Mouse (Mus musculus): ENCODE data around the gene Bcl2.

Bcl2 gene

DNA sequence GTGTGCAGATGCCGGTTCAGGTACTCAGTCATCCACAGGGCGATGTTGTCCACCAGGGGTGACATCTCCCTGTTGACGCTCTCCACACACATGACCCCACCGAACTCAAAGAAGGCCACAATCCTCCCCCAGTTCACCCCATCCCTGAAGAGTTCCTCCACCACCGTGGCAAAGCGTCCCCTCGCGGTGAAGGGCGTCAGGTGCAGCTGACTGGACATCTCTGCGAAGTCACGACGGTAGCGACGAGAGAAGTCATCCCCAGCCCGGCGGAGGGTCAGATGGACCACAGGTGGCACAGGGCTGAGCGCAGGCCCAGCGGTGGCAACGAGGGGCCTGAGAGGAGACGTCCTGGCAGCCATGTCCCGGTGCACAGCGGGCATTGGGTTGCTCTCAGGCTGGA, 1.7 kb downstream of the Bcl2 start:
- DNase-seq, result peak; percentile 73

DNA sequence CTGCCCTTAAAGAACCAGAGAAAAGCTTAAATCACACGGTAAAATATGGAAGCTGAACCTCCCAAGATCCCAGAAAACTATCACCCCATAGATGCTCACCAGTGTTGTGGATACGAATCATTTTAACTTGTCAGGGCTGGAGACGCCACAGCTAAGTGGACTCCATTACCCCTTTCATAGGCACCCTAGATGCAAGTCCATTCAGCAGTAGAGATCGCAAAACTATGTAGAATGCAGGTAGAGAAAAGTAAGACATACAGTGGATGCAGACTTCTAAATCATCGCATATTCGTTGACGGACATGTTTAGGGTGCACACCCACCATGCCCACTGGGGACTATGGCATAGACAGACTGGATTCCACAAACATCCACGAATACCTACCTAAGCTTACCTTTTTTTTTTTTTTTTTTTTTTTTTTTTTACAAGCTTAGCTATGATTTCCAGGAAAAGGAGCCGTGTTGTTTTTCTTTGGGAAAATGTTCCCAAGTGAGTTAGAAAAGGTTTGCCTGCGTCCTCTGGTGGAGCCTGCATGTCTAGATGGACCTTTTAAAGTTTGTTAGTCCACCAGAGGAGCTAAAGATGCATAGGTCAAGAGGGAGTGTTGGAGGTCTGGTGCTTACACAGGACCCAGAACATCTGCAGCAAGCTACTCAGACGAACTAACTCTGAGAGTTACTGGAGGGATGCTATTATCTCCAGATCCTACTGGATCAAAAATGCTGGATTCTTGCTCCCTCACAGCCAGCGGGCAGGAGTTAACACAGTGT, 2.5 kb downstream of the Bcl2 start:
- no peak for DNase-seq

DNA sequence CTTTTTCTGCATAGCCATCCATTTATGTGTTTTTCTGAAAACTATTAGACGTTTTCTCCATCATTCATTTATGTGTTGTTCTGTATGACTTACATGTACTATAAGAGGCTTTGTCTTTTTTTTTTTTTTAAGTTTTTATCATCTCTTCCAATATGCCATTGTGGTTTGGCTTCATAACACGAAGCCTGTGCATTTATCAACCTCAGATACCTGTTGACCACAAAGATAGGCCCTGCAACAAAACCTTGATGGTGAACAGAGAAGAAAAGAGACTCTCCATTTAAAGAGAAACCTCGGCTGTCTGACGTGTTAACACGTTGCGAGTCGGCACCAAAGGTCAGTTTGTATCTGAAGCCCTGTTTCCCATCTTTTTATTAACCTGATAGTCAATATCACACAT, 3.9 kb downstream of the Bcl2 start:
- no peak for DNase-seq

DNA sequence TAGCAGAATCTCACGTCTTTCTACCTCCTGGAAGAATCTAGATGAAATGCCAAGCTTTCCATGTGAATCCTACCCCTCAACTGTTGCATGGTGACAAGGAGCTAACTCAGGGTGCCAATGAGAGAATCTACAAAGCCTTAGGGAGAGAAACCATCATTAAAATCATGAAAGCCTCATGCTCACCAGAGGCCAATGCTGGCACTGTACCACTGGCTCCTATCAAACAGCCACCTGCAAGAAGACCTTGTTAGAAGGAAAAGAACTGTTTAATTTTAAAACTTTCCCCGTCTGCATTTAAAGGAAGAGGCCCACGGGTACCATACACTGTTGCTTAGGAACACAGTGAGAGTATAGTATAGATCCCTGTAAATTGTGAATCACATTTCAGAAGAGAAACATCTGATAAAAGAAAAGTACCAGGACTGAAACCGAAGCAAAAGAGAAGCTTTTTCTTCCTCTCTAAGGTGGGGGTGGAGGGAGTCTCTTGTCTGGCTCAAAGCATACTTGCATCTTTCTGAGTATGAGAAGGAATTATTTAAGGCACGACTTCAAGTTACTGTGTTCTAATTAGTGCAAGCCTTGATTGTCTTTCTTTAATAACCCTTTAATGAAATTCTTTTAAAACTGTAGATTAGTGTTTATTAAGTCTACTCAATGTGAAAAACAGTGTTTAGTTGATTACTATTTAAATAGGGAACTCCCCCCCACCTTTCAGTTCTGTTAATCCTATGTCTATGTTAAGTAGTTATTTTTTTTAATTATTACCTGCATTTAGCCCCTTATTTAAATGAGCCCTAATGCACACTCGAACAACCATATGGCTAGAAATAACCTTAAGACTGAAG, 6.8 kb downstream of the Bcl2 start:
- no peak for DNase-seq

DNA sequence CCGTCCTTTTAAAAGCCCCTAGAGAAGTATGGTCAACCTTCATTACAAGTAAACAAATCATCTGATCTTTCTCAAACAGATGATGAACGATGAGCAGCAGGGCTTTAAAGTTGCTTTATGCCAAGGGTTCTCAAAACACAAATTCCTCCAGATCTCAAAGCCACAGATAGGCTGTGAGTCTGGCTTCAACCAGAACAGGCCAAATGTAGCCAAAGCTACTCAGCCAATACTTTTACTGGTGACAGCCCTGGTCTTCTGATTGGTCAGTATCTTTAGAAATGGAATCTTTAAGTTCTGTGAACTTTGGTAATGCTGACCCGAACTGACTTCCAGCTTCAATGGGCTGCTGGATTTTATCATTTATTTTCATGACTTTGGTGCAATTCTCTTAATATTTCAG, 10.9 kb downstream of the Bcl2 start:
- DNase-seq, result no peak

DNA sequence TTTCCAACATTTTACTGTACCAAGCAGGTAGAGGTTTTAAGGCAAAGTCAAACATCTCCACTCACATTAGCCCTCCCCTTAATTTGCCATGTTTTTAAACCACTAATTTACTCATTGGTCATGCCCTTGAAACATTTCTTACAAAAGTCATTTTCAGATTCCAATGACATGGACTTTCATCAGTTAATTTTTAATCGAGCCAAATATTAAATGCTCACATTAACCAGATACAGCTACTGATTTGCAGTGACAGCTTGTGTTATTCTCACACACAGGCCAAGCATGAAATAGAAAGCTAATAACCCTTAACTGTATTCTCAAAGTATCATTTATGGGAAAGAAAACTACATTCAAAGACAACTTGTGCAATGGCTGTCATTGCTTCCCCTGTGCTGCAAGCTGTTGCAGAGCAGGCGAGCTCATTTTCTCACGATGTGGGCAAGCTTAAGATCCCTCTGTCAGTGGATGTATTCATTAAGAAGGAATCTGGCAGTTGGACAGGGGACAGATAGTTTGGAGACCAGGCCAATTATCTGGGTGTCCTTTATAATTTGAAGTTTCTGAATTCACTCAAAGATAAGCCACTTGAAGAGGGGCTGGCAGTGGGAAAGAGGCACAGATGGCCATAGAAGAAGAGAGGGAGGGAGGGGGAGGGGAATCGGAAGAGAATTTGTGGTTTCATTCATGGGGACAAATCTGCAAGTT, 11.5 kb downstream of the Bcl2 start:
- no peak for DNase-seq

DNA sequence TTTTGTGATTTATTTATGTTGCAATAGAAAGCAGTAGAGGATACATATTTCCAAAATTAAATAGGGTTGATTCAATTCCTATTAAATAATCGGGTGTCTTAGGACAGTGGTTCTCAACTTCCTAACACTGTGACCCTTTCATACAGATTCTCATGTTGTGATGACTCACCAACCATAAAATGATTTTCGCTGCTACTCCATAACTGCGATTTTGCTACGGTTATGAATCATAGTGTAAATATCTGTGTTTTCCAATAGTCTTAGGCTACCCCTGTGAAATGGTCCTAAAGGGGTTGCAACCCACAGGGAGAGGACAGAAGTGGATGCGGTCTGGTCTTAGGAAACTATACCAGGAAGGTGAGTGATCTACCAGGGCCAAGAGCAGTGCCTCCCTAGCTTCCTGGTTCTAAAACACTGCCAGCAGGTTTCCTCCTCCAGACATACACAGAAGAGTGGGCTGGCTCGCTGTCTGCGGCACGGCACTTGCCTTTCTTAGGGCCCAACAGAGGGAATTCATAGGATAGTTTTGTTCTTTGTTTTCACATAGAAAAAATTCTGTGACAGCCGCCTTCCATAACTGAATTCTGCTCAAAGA, 13.5 kb downstream of the Bcl2 start:
- DNase-seq, result no peak

DNA sequence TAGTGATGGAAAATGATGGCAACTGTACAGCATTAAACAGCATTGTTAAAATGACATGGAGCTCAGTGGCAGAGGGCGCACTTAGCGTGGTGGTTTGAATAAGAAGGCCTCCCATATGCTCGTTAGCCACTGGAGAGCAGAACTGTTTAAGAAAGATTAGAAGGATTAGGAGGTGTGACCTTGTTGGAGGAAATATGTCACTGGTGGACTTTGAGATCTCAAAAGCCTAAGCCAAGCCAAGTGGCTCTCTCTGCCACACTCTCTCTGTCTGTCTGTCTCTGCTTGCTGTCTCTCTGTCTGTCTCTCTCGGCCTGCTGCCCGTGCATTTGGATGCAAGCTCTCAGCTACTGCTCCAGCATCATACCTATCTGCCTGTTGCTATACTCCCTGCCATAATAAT, 17.6 kb downstream of the Bcl2 start:
- DNase-seq, result no peak

DNA sequence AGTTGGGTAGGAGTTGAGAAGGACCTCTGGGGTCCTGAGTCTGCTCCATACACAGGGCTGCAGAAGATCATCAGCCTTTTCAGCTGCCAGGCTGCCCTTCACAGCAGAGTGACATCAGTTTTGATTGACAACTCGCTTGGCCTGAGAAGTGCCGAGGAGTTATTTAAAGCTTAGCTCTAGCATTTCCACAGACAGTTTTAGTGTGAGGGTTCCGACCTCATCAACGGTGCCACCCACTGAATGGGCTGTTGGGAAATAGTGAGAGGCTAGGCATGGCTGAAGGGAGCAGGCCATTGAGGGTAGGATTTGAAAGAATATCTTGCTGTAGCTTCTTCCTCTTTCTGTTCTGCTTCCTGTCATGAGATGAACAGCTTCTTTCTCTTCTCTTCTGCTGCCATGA, 18.4 kb downstream of the Bcl2 start:
- DNase-seq, result no peak

DNA sequence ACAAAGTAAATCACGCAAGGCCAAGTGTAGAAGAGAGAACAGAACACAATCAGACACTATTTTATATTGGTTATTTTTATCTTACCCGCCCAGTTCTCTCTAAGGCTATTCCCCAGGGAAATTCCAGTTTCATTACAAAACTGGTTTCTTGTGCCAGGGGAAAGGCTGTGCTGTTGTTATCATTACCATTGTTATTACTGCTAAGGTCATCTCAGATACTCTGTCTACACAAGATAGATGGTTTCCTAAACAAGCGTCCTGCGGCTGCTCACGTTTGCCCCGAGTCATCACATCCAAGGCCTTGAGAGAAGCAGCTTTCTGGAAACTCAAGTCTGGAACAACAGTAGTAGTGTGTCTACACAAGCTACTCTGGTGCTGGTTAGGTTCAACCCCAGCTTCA, 19.8 kb downstream of the Bcl2 start:
- DNase-seq, result no peak

DNA sequence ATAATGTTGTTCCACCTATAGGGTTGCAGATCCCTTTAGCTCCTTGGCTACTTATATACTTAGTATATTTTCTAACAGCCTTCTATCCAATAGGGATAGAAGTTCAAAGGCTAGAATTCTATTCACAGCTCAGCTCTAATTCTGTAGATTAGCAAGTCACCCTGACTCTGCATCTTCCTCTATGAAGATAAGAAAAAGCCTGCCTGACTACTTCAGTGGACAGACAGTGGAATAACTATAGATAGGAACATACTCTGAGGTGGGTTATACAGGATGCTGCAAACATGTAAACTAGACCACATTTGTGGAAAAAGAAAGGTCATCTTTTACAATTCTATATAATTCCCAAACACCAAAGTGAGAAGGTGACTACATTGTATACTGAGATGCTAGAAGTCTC, 21.5 kb downstream of the Bcl2 start:
- DNase-seq, result no peak

DNA sequence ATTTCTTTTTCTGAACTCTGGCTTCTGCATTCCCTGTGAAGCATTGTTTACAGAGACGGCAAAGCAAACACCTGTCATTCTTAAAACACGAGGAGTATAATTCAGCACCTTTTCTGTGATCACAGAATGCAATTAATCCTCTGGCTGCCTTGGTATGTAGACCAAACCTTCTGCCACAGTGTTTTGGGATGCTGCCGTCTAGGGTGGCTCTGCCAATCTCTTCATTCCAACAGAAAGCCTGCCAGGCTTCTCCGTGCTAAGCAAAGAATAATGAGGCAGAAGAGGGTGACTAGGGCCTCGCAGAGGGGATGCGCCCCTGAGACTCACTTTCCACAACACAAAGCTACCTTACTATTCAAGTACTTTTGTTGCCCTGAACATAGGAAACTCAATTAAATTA, 23.2 kb downstream of the Bcl2 start:
- no peak for DNase-seq

DNA sequence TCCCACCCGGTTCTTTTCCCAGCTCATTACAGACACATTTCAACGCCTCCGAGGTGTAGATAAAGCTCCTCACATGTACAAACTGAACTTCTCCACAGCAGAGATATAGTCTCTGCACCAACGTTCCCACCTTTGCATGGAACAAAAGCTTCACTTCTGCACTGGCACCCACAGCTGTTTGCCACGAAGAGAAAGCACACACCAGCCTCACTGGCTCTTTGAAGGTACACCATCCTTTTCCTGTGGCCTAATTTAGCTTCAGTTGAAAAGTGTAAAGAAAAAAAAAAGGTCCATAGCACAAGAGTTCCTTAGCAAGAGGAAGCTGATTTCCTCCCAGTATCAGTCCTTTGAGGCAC, 25.9 kb downstream of the Bcl2 start:
- peak; percentile 66 for DNase-seq

DNA sequence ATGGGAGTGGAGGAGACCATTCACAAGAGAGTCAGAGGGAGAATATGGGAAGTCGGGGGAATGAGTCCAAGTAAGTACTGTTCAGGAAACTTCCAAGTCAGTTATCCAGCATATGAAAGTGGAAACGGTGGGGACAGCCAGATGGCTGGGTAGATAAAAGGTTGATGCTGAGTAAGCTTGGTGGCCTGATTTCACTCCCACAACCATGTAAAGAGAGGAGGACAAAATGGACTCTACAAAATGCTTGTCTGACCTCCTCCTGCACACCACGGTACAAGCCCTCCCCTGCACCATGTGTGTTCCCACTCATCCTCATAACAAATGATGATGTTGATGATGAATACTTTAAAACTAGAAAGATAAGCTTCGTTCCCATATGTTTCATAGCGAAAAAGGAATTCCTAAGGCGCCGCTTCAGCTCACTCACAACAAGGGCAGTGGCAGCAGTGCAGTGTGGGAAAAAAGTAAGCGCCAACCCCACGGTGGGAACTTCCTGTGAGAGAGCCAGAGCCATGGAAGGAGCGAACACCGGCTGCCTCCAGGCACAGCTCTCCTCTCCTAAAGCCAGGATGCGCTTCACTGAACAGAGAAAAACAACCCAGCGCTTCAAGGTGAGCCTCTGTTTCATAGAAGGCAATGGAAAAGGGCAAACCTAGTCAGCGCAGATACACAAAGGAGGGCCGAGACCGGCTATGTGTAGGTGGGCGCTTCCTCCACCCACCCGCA, 26.5 kb downstream of the Bcl2 start:
- peak; percentile 64 for DNase-seq

DNA sequence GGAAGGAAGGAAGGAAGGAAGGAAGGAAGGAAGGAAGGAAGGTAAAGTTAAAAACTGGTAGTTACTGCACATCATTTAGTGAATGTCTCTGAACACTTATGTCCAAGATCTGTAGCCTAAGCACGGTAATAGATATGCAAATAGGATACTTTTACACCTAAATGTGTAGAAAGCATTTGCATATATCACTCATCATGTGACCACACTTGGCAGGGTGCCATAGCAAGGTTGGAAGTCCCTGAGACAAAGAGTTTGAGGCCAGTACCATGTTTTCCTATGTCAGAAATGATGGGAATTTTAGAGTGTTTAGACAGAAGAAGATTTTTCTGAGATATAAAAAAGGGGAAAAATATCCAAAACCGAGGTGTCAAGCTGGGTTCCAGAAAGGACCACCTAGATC, 28.4 kb downstream of the Bcl2 start:
- DNase-seq, result no peak

DNA sequence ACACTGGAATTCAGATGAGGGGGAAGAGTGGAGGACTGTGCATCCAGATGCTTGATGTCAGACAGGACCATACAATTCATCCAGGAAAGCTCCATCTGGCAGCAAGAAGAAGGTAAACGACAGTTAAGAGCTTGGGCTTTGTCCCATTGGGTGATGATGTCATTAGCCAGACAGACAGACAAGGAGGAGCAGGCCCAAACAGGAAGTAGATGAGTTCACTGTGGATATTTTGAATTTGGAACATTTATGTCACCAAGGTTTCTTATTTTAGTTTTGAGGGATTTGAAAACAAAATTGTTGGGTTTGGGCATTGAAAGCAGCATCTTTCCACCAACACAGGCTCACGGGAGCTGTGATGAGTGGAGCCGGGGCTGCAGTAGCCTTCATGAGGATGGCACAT, 29.5 kb downstream of the Bcl2 start:
- DNase-seq, result no peak

DNA sequence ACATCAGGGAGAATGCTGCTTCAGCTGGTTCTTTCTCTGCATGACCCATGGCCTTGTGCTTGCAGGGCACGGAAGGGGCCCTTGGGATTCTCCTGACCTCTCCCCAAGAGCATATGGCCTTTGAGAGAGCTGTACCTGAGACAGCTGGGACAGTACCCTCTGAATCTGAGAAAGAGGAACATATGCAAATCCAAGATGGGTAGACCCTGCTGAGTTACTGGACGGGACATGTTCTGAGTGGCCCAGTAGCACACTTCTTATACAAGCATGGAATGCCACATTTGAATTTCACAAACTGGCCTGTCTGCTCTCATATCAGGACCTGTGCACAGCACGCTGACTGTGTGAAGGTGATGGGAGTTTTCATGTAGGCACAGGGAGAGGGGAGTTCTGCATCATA, 31.2 kb downstream of the Bcl2 start:
- no peak for DNase-seq

DNA sequence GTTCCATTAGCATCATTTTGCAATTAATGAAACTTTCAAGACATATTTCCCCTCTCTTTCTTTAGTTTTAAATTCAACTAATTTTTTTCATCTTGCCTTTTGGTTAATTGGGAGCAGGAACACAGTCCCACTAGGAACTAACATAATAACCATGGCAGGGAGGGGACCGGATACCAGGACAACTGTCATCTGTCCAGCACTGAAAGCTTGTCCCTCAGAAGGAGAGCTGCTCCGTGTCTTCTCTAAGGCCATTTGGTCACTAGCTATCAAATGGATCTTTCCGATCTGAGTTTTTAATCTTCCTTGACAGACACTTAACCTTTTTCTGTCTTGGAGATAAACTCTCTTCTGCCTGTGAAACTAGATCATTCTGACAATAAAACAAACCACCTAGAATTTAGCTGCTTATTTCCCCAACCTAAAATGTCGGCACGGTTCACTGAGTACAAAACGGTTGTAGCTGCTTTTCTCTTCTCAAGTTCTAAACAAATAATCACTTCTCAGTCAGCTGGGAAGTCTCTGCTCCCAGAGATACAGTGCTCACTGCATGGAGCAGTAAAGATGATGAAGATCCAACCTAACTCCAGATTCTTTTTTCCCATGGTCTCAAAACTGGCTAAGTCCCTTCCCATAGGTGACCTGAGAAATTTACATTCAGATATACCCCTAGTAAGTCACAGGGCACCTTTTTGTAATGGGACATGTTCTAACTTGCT, 34.1 kb downstream of the Bcl2 start:
- no peak for DNase-seq

DNA sequence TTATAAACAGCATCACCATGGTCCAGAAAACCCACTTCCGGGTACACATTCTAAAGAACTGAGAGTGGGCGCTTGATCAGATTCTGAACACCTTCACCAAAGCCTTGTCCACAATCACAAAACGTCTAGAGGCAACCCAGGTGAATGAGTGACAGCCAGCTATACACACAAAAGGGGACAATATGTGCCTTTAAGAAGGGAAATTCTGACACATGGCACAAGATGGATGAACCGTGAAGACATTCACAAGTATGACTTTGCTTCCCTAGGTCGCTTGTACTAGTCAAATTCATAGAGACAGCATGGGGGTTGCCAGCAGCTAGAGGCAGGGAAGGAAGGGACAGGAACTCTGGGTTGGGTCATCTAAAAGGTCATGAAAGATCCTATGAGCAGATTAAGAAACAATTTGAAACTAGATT, 36.0 kb downstream of the Bcl2 start:
- DNase-seq, result no peak

DNA sequence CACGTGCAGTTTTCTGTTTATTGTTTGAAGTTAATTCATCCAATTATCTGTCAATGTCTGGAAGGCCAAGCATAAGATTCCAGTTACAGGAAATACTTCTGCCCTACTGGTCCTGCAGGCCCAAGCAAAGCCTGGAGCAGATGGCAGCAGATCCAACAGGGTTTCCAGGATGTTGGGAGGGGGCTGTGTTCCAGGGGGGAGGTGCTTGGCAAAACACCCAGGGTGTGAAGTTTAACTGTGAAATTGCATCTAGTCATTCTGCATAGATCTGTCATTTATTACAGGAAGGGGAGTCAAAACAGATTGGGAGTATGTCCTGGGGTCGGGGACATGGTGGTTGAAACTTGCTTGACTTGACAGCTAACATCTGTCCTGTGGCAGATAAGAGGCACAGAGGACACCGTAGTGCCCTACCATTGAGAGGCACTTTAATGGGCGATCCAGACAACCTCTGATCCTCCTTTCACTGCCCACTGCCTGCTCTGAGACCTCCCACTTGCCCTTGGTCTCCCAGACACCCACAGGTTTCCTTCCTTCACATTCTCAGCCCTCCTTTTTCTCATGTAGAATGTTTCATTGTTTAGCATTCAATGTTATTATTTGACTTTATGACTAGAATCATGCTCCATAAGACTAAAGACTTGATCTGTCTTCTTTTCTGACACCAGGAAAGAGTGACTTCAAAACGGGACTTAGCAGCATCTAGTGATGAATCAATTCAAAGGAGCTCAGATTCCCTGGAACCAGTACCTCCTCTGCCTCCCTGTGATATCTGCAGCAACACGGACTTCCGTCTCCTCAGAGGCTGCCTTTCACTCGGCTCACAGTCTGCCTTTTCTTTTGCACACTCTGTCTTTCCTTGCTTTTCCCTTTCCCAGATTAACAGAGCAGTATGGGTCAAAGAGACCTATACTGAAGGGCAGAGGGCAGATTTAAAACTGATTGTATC, 47.7 kb downstream of the Bcl2 start:
- no peak for DNase-seq

DNA sequence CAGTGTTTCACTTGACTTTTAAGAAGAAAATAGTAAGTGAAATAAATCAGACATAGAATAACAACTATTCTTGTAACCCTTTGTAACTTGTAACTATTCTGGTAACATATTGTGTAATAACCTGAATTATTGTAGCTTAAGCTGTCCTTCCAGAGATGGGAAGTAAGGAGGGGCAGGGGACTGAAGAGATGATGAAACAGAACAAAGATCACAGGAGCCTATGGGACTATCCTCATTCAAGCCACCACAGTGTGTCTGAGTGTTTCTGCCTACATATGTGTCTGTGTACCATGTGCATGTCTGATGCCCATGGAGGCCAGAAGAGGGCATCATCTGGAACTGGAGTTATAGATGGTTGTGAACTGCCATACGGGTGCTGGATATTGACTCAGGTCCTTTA, 49.1 kb downstream of the Bcl2 start:
- DNase-seq, result no peak

All from thymus, postnatal 14 days (tissue).